Mouse (Mus musculus): ENCODE data around the gene Syngr3. TPM values are rescaled to one million over a fixed set of nuclear protein-coding genes. Genes with fewer than 3 reads are reported as not detected.
"Not testable (repeated sequence)": the region's sequence is repeated elsewhere in the genome, so short reads cannot be mapped to it uniquely, and the experiment has no call there.

The Syngr3 gene
- 100 to 1,000 TPM; 191 to 195 TPM for total RNA-seq (2021)
- long read RNA-seq, experiment 1, transcript Syngr3-201 (4 exons, 1,965 nt) = major isoform, 550 of 606 reads
- long read RNA-seq, experiment 1, partial matches to known transcripts = 26 of 606 reads
- long read RNA-seq, experiment 1, other reads (novel, unspliced or antisense) = 30 of 606 reads
- long read RNA-seq, experiment 2, transcript Syngr3-201 (4 exons, 1,965 nt) = major isoform, 432 of 468 reads
- long read RNA-seq, experiment 2, partial matches to known transcripts = 30 of 468 reads
- long read RNA-seq, experiment 2, other reads (novel, unspliced or antisense) = 6 of 468 reads

- peak; percentile 50 to 61 for DNase-seq (ENCODE audit: low spot score in 2 of 2)
These were observed at the start of gene Syngr3 for GRCm38 (mm10) chr17:24689251-24690081. Syngr3 (minus strand) TSS chr17:24689955.

DNA sequence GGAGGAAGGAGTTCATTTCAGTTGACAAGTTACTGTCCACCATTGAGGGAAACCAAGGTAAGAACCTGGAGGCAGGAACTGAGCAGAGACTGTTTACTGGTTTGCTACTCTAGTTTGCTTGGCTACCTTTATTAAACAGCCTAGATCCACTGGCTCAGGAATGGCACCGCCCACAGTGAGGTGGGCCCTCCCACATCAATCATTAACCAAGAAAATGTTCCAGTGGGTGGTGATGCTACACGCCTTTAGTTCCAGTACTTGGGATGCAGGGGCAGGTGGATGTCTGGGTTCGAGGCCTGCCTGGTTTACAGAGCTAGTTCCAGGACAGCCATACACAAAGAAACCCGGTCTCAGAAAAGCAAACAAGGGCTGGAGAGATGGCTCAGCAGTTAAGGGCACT, 48.5 kb upstream of the Syngr3 start:
- no peak for DNase-seq (ENCODE audit: low spot score in 2 of 2)

DNA sequence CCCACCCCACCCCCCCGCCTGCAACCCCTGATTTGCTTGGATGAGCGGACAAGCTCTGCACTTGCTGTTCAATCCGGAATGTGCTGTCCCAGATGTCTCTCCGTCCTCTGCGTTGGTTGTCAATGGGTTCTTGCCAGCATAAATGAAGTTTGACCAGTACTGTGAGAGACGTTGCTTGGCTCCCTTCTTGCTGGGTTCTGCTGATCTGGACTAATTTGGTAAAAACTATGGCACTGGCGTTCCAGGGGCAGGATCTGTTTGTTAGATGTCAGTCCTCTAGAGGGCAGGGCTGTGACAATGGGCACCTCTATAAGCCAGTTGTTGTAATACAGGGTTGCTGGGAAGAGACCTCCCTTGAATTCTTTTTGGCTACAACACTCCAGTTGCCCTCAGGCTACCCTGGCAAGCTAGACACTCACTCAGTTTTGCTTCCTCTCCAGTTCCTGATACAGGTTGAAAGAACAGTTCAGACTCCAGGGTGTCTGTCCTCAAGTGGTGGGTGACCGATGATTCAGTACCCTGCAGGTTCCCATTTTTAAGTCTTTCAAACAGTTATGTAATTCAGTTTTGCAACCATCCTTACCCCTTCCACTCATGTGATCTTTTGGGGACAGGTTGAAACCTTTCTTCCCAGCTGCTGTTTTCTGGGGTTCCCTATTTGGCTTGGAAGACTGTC, 47.5 kb upstream of the Syngr3 start:
- no peak for DNase-seq (ENCODE audit: low spot score in 2 of 2)

DNA sequence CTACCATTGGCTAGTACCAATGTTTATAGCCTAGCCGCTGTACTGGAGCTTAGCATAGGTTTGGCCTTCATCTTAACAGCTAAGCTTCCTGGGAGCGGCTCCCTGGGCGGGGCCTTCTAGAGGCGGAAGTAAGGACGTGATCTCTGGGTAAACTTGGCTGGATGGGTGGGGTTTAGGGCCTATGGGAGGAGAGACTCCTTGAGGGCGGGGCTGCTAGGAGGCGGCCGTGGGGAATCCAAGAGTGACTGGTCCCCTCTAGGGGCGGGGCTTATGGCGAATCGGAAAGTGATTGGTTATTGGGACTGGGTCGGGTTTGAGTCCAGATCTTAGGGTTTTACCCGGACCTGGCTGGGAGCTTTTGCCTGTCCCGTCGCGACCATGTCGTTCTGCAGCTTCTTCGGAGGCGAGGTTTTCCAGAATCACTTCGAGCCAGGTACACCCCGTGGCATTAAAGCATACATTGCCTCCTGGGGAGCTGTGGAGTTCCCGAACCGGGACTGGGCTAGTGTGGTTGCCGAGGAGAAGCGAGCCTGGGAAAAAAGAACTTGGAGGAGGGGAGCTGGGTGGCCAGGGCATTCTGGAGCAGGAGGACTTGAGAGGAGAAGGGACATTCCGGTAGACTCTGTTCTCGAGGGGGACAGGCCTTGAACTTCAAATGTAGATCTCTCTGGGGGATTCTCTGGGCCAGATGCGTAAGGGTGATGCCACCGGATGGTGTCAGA, 46.7 kb upstream of the Syngr3 start, which contains the start of gene Msrb1:
Msrb1 (plus strand) TSS at position 313 of the 722 bp plus-strand sequence.
- peak; percentile 92 for DNase-seq (ENCODE audit: low spot score in 2 of 2)

DNA sequence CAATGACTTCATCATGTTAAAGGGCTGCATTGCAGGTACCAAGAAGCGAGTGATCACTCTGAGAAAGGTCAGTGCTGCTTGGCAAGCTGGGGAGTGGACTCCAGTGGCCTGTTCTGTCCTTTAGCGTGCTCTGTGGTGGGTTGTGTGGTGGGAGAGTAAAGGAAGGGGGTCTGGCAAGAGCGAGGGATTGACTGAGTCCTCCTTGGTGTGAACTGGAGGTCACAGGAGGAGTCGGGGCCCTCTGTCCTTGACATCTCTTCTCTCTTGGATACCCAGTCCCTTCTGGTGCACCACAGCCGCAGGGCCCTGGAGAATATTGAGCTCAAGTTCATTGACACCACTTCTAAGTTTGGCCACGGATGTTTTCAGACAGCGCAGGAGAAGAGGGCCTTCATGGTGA, 45.7 kb upstream of the Syngr3 start:
- no peak for DNase-seq (ENCODE audit: low spot score in 2 of 2)

DNA sequence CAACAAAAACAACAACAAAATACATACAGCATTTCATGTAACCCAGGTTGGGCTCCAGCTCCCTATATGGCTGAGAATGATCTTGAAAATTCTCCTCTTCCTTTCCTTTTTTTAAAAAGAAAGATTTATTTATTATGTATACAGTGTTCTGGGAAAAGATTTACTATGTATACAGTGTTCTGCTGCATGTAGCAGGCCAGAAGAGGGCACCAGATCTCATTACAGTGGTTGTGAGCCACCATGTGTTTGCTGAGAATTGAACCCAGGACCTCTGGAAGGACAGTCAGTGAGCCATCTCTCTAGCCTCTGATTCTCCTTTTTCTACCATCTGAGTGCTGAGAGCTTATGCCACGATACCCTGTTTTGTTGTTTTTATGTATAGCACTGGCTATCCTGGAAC, 44.8 kb upstream of the Syngr3 start:
- DNase-seq (ENCODE audit: low spot score in 2 of 2) = no peak

- DNase-seq (ENCODE audit: low spot score in 2 of 2) = no peak
These were observed 43.8 kb upstream of the Syngr3 start for GRCm38 (mm10) chr17:24733434-24734050.

GRCm38 (mm10) chr17:24732233-24732935, 42.6 kb upstream of the Syngr3 start:
- no peak for DNase-seq (ENCODE audit: low spot score in 2 of 2)

DNA sequence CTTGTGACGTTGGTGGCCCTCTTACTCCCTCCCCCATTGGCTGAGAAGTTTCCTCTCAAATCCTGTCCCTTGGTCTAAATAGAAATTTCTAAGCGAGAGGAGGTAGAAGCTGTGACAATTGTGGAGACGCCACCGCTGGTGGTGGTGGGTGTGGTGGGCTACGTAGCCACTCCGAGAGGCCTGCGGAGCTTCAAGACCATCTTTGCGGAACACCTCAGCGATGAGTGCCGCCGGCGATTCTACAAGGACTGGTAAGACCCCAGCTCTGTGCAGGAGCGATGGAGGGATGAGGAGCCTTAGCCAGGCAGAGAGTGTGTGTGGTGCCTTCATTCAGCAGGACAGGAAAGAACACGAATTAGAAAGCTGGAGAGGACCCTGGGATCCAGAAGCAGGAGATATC, 41.0 kb upstream of the Syngr3 start:
- no peak for DNase-seq (ENCODE audit: low spot score in 2 of 2)

DNA sequence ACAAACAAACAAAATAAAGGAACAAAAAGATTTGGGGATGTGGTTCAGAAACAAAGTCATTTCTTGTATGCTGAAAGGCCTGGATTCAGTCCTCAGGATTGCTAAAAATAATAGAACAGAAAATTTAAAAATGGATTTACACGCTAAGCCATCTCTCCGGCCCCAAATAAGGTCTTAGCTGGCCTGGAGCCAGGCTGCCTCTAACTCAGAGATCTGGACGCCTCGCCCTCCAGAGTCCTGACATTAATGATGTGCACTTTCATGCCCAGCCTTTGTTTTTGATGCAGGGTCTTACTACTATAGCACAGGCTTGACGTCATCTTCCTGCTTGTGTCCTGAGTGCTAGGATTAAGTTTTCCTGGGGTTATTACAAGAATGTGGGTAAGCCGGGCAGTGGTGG, 39.3 kb upstream of the Syngr3 start:
- DNase-seq (ENCODE audit: low spot score in 2 of 2) = no peak

DNA sequence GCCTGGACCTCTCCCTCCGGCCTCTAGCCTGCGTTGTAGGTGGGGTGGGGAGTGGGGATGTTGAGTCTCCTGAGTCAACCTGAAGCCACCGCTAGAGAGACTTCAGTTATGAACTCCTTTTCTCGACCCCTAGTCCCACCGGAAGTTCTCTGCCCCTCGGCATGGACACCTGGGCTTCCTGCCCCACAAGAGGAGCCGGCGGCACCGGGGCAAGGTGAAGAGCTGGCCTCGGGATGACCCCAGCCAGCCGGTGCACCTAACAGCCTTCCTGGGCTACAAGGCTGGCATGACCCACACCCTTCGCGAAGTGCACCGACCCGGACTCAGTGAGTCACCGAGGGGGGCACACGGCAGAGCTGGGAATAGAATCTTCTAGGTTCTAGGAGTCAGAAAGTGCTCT, 38.4 kb upstream of the Syngr3 start:
- DNase-seq (ENCODE audit: low spot score in 2 of 2) = no peak

DNA sequence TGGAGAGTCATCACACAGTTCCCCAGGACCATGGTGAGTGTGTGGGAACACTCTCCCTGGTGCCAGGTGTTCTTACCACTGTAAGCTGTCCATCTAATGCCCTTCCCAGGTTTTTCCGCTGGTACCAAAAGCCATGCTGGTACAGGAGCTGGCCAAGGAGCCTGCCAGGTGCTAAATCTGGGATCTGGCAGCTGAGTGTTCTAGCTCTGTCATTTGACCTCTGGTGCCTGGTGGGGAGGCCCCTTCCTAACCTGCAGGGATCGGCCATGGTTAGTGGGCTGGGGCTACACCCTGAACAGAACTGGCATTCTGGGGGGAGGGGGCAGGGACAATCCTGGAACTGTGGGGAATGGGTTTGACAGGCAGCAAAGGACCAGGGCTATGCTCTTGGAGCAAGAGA, 37.9 kb upstream of the Syngr3 start, which contains the start of gene Rpl3l:
Rpl3l (plus strand) TSS at position 203 of the 400 bp plus-strand sequence.
- DNase-seq (ENCODE audit: low spot score in 2 of 2) = no peak

DNA sequence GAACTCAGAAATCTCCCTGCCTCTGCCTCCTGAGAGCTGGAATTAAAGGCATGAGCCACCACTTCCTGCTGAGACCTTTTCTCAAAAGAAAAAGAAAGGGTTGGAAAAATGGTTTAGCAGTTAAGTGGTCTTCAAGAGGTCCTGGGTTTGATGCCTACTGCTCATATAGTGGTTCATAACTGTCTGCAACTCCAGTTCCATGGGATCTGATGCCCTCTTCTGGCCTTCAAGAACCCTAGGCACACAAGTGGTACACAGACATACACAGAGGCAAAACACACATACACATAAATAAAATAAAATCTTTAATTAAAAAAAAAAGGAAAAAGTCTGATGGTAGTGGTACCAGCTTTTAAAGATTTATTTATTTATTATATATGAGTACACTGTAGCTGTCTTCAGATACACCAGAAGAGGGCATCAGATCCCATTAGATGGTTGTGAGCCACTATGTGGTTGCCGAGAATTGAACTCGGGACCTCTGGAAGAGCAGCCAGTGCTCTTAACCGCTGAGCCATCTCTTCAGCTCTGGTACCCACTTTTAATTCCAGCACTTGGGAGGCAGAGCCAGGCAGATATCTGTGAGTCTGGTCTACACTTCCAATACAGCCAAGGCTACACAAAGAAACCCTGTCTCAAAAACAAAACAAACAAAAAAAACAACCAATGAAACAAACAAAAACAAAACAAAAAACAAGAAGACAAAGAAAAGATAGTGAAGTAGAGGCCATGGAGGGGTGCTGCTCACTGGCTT, 36.1 kb upstream of the Syngr3 start:
- no peak for DNase-seq (ENCODE audit: low spot score in 2 of 2)

DNA sequence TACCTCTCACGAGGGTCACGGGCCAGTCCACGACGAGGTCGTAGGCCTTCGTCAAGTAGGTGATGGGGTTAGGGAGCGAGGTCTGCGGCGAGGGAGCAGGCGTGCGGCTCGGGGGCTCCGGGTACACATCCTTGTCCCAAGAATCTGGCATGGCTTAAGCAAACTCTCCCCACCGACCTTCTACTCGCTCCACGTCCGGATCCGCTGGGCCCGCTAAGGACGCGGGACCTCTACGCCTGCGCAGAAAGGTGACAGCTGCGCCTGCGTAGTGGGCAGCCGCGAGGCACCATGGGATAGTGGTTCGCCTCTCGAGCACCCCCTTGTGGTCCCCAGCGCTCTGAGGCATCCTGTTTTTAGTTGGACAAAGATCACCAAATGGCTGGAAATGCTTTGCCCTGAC, 34.4 kb upstream of the Syngr3 start, which contains the start of gene Ndufb10:
Ndufb10 (minus strand) TSS at position 295 of the 400 bp plus-strand sequence.
- DNase-seq (ENCODE audit: low spot score in 2 of 2) = peak; percentile 95 to 97

GRCm38 (mm10) chr17:24723881-24724180, 34.1 kb upstream of the Syngr3 start:
- DNase-seq (ENCODE audit: low spot score in 2 of 2) = no peak

- DNase-seq (ENCODE audit: low spot score in 2 of 2) = no peak
These were observed 33.5 kb upstream of the Syngr3 start for GRCm38 (mm10) chr17:24723122-24723880.

DNA sequence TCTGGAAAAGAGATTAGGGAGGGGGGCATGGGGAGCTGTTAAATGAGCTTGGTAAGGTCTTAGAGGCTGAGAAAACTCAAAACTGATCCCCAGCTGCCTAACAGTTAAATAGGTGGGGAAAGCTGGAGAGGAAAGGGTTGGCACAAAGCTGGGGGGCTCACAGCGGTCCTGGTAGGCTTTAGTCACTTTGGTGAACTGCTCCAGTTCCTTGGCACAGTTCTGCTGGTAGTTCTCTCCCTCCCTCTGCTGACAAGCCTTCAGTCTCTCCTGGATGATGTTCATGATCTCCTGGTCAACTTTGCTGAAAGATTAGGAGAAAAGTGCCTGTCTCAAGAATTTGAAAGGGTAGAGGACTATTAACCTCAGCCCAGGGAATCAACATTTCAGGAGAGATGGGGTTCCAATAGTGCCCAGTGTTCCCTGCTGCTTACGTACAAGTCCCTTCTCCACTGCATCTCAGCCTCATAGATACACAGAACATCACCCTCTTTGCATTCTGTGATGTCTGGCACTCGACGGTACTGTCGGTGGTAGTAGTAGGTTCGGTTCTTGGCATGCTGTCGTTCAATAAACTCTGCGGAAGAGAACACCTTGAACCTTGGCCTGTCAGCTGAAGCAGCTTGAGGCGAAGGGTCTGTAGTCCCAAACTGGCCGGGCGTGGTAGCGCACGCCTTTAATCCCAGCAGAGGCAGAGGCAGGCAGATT, 32.6 kb upstream of the Syngr3 start:
- DNase-seq (ENCODE audit: low spot score in 2 of 2) = no peak

DNA sequence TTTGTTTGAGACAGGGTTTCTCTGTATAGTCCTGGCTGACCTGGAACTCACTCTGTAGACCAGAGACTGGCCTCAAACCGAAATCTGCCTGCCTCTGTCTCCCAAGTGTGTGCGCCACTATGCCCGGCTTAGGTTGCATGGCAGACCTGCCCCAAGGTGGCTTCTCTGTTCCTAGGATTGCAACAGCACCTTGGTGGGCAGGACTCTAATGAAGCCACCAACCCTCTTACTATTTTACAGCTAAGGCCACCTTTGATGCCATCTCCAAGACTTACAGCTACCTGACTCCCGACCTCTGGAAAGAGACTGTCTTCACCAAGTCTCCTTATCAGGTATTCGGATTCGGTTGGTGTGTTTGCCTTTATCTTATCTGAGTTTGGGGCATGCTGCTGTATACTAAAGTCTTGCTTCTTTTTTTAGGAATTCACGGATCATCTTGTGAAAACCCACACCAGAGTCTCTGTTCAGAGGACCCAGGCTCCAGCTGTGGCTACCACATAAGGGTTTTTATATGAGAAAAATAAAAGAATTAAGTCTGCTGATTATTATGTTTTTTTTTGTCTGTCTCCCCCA, 31.7 kb upstream of the Syngr3 start:
- DNase-seq (ENCODE audit: low spot score in 2 of 2) = not testable (repeated sequence)
